Mouse (Mus musculus) heart, adult 2 months (tissue): Measurements from ENCODE around the gene Zbtb14.
A peak's percentile ranks its signal among the peaks of the same experiment; 100 is the strongest.

Experiments
- CTCF ChIP-seq: fragments of 200-600 bp; IDR thresholded peaks from 2 replicates; pipeline ENCODE4 v1.8.1; 2022; ENCODE audit warnings: antibody characterized with exemption, mild to moderate bottlenecking, moderate library complexity
- EP300 ChIP-seq: fragments of 200-500 bp; IDR thresholded peaks from 2 replicates; pipeline ENCODE4 v1.6.1; 2011; ENCODE audit warnings: low read depth, low read length, control low read depth; ENCODE audit not compliant: insufficient read depth
- POLR2A ChIP-seq: fragments of 200-500 bp; IDR thresholded peaks from 2 replicates; pipeline ENCODE4 v1.6.1; 2011; ENCODE audit warnings: mild to moderate bottlenecking, low read depth, low read length, control low read depth; ENCODE audit not compliant: insufficient read depth

DNA sequence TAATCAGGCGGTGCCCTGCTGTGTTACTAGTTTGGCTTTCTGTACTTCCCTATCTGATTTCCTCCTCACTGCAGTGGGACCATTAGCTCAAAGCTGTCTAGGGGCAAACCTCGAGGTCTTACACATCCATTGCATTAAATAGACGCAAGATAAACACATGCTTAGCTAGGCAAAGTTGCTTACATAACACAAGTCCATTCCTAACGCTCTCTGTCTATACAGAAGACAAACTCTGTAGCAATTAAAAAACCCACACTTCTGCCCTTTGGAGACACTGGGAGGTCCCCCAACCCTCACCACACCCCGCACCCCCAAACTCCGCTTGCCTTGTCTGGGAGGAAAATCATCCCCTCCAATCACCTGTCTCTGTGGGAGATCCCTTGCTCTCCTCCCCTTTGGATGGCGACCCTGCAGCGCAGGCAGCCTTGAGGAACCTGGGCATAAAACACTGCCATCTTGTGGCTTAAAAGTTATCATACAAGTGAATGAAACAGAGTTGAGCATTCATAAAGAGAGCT, 33.8 kb upstream of the Zbtb14 start:
- peak; percentile 74 for TF ChIP-seq CTCF
- TF ChIP-seq POLR2A, result no peak
- no peak for TF ChIP-seq EP300
